Mouse (Mus musculus) midbrain, embryonic 14.5 days (tissue): ENCODE results near the gene Gse1. TPM values are rescaled to one million over a fixed set of nuclear protein-coding genes. Genes with fewer than 3 reads are reported as not detected.
A peak's percentile ranks its signal among the peaks of the same experiment; 100 is the strongest.

ENCODE experiments used
- ATAC-seq: fragments of 200-750 bp; cut with Nextera tagmentation; 2 replicates; pipeline ENCODE4 v1.8.0; 2017; ENCODE audit warnings: moderate number of reproducible peaks, moderate library complexity; ENCODE audit not compliant: low FRiP score, low TSS enrichment
- DNase-seq: peaks from one replicate; pipeline ENCODE4 v3.0.0-alpha.2; 2015
- H3K27ac ChIP-seq: fragments of 300-500 bp; sonication (generic); replicated peaks from 2 replicates; pipeline ENCODE4 v1.5.1; 2014; ENCODE audit warnings: mild to moderate bottlenecking, low read depth, low read length, moderate library complexity
- H3K27me3 ChIP-seq: fragments of 300-500 bp; sonication (generic); 2 replicates; pipeline ENCODE4 v1.6.1; 2014; ENCODE audit warnings: low read length, control low read depth, mixed read lengths; ENCODE audit not compliant: control insufficient read depth, insufficient read depth
- H3K36me3 ChIP-seq: fragments of 300-500 bp; sonication (generic); 2 replicates; pipeline ENCODE4 v1.6.1; 2014; ENCODE audit warnings: low read length, control low read depth; ENCODE audit not compliant: control insufficient read depth, insufficient read depth
- H3K4me1 ChIP-seq: fragments of 300-500 bp; sonication (generic); 2 replicates; pipeline ENCODE4 v1.6.1; 2014; ENCODE audit warnings: mild to moderate bottlenecking, antibody characterized with exemption, low read length, control low read depth; ENCODE audit not compliant: control insufficient read depth, insufficient read depth
- H3K4me2 ChIP-seq: fragments of 300-500 bp; sonication (generic); 2 replicates; pipeline ENCODE4 v1.6.1; 2014; ENCODE audit warnings: mild to moderate bottlenecking, low read length, moderate library complexity
- H3K4me3 ChIP-seq: fragments of 300-500 bp; sonication (generic); replicated peaks from 2 replicates; pipeline ENCODE4 v1.5.1; 2014; ENCODE audit warnings: low read depth, low read length
- H3K9ac ChIP-seq: fragments of 300-500 bp; sonication (generic); replicated peaks from 2 replicates; pipeline ENCODE4 v1.6.1; 2014; ENCODE audit warnings: mild to moderate bottlenecking, low read length, moderate library complexity
- H3K9me3 ChIP-seq: fragments of 300-500 bp; sonication (generic); 2 replicates; pipeline ENCODE4 v1.6.1; 2016; ENCODE audit warnings: low read length, control low read depth, mixed read lengths; ENCODE audit not compliant: control insufficient read depth
- WGBS: fragments of 180-500 bp; shearing (Covaris S2); extraction: QIAGEN DNeasy Blood & Tissue Kit; methylation state at CpG from one replicate; pipeline ENCODE4 v1.1.7; 2014; 5-methylcytosine and 5-hydroxymethylcytosine counted together
- polyA plus RNA-seq: library from polyadenylated mRNA; unstranded; fragments of >200 nt; fragmentation: Nextera tagmentation; extraction: Ambion mirVana; gene quantifications from 2 replicates; pipeline ENCODE4 v1.2.1, GENCODE M21; 2014

Gene Gse1
- polyA plus RNA-seq, 1 experiment from 2014 or later = 28.6 TPM

DNA sequence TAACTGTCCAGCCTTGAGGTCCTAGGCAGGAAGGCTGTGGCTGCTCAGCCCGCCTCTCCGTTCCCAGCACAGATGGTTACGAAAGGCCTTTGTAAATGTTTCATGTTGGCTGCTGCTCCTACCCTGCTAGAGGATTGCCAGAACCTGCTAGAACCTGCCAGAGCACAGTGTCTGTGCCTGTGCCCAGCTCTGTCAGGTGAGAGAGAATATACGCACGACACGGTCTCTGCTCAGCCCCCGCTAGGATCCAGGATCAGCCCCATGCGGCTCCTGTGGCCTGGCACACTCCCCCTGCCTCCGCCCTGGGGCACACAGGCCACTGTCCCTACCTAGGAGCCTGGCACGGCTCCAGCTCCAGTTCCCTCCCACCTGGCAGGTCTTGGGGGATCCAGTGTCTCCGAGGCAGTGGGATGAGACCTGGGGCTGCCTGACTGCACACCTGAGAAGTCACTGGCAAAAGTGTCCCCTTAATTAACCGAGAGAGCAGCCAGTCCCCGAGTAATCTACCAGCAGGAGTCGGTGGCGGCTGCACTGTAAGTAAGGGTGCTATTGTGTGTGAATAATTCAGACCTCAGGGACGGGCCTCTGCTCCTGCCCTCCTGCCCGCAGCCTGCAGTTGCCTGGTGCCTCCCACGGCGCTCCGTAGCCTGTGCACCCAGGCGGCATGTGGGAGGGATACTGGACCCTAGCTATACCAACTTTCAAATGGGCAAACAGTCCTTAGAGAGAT is 209.6 kb downstream of the Gse1 start:
- no peak overlapping the region for H3K4me3 ChIP-seq
- DNase-seq (no peak), ATAC-seq (no peak)
- no peaks in the 10 kb centered on the region for H3K9me3 ChIP-seq
- WGBS = 43% methylated on average over 21 of the region's 21 CpGs
- no peak overlapping the region; the same call in 1 of the 2 replicates for H3K9ac ChIP-seq
- H3K36me3 ChIP-seq = no peaks in the 10 kb centered on the region
- H3K4me1 ChIP-seq = peaks cover 50% of the 10 kb centered on the region
- H3K27ac ChIP-seq = peak overlapping the region; percentile 55; the same call in 1 of the 2 replicates
- peaks cover 4% of the 10 kb centered on the region; the same call in 1 of the 2 replicates for H3K27me3 ChIP-seq
- no peak overlapping the region for H3K4me2 ChIP-seq

DNA sequence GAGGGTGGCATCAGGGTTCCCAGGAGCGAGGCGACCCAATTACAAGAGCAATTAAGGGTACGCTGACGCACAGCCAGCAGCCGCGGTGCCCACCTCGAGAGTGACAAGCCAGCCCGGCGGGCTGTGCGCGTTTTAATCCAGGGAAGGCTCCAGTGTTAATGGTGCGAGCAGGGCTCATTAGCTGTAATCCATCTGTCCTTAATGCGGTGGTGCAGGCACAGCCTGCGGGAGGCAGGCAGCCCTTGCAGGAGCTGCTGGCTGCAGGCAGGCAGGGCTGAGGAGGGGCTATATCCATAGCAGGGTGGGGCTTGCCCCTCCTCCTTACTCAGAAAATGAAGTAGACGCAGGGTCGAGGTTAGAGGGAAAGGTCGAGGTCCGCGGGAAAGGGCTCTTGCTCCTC is 211.1 kb downstream of the Gse1 start:
- Histone ChIP-seq H3K9ac (no peak overlapping the region; the same call in 1 of the 2 replicates), H3K4me1 (peaks cover 50% of the 10 kb centered on the region), H3K4me2 (peak overlapping the region; percentile 13), H3K27ac (peak overlapping the region; percentile 76), H3K36me3 (no peaks in the 10 kb centered on the region), H3K4me3 (no peak overlapping the region), H3K27me3 (peaks cover 4% of the 10 kb centered on the region; the same call in 1 of the 2 replicates), H3K9me3 (no peaks in the 10 kb centered on the region)
- peak; percentile 72 for ATAC-seq
- DNase-seq = peak; percentile 84
- WGBS = 2% methylated on average over 19 of the region's 19 CpGs

DNA sequence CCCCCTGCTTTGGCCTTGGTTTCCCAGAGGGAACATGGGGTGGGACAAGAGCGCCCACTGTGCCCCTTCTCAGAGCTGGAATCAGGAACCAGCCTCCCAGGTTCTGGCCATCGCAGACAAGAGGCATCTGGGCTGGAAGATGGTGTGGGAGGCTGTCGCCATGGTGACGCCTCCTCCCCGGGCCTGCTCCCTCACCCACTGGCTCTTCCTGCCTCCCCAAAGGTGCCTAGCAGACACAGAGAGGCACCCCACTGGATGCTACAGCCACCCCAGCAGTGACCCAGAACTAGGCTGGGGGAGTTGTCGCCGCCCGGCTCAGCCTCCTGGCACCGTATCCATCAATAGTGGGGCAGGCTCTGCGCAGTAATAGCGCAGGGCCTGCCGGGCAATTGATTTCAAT is 212.5 kb downstream of the Gse1 start:
- H3K27me3 ChIP-seq = peaks cover 4% of the 10 kb centered on the region; the same call in 1 of the 2 replicates
- ATAC-seq = no peak
- no peaks in the 10 kb centered on the region for H3K9me3 ChIP-seq
- H3K4me2 ChIP-seq = 0 out of 2 replicates have a peak overlapping the region, but pooled peaks have one; percentile 3
- peak; percentile 62 for DNase-seq
- H3K4me1 ChIP-seq = peaks cover 50% of the 10 kb centered on the region
- no peaks in the 10 kb centered on the region for H3K36me3 ChIP-seq
- H3K4me3 ChIP-seq = no peak overlapping the region
- H3K27ac ChIP-seq = peak overlapping the region; percentile 76
- WGBS = 44% methylated on average over 12 of the region's 12 CpGs
- peak overlapping the region; percentile 21; the same call in 1 of the 2 replicates for H3K9ac ChIP-seq

DNA sequence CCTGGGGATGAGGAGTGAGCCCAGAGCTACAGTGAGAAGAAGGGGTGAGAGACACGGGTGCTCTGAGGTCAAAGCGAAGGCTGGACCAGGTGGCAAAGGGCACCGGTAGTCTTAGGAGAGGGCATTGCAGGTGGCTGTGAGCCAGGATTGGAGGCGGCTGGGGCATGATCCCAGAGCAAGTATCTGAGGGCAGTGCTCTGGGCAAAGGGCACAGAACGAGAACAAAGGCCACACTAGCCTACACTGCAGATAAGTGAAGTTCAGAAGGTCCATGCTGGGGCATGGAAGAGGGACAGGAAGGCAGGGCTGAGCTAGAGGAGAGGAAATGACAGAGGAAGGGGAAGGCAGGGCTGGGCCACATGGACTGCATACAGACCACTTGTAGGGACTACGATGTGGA is 213.4 kb downstream of the Gse1 start:
- 89% methylated on average over 6 of the region's 6 CpGs for WGBS
- H3K9ac ChIP-seq = peak overlapping the region; percentile 21; the same call in 1 of the 2 replicates

DNA sequence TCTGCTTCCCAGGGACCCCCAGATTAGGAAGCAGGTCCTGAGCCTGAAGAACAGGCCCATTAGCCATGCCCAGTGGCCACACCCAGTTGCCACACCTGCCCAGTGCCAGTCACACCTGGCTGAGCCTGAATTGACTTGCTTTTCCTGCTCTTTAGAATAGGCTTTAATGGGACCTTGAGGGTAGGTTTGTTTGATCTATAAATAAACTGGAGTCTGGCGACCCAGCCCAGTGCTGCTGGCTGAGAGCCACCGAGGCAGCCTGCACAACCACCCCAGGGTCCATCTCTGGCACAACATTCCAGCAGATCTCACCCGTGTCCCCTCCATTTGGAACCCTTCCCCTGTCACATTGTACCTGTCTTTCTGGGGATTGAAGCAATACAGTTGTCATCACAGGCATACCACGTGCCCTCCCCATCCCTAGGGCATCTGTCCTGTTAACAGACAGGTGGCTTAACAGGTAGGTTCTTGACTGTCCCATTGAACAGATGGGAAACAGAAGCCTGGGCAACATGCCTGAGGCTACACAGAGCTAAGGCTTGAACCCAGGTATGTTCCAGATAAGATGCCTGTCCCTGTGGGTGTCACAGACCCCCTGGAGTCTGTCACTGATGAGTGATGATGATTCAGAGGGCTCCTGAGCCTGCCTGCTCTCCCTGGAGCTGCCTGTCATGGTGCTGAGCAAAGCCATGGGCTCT is 214.2 kb downstream of the Gse1 start:
- no peak for ATAC-seq
- Histone ChIP-seq H3K4me3 (no peak overlapping the region), H3K4me1 (peaks cover 48% of the 10 kb centered on the region), H3K36me3 (no peaks in the 10 kb centered on the region), H3K9ac (no peak overlapping the region), H3K4me2 (no peak overlapping the region), H3K9me3 (no peaks in the 10 kb centered on the region), H3K27me3 (no peaks in the 10 kb centered on the region; the same call in 1 of the 2 replicates), H3K27ac (no peak overlapping the region)
- 72% methylated on average over 4 of the region's 4 CpGs for WGBS
- no peak for DNase-seq

More for the DNA sequence above, 213.4 kb downstream of the Gse1 start:
- no peak overlapping the region for H3K4me3 ChIP-seq
- peaks cover 4% of the 10 kb centered on the region; the same call in 1 of the 2 replicates for H3K27me3 ChIP-seq
- 0 out of 2 replicates have a peak overlapping the region, but pooled peaks have one; percentile 76 for H3K27ac ChIP-seq
- H3K36me3 ChIP-seq = no peaks in the 10 kb centered on the region
- no peak overlapping the region for H3K4me2 ChIP-seq
- no peaks in the 10 kb centered on the region for H3K9me3 ChIP-seq
- no peak for ATAC-seq
- peaks cover 50% of the 10 kb centered on the region for H3K4me1 ChIP-seq
- DNase-seq = no peak

DNA sequence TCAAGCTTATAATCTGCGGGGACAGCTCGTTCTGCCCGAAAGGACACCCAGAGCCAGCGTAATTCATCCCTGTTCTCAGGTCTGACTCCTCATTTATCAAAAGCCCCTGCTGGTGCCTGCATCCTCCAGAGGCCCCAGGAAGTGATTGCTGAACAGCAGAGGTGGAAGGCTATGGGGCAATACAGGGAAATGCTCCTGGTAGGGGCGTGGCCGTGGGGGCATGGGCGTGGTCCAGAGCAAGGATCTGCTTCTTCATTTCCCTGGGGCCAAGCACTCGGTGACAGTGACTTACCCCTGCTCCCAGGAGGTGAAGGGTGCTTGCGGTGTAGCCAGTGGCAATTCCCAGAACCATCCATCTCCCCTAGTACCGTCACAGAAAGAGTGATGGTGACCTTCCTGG is 217.0 kb downstream of the Gse1 start:
- no peak overlapping the region for H3K9ac ChIP-seq
- H3K4me1 ChIP-seq = peaks cover 37% of the 10 kb centered on the region
- H3K27ac ChIP-seq = no peak overlapping the region
- no peaks in the 10 kb centered on the region for H3K27me3 ChIP-seq
- DNase-seq (no peak), ATAC-seq (no peak)
- H3K36me3 ChIP-seq = no peaks in the 10 kb centered on the region
- H3K4me2 ChIP-seq = no peak overlapping the region
- WGBS = 57% methylated on average over 10 of the region's 10 CpGs
- H3K4me3 ChIP-seq = no peak overlapping the region
- H3K9me3 ChIP-seq = no peaks in the 10 kb centered on the region

DNA sequence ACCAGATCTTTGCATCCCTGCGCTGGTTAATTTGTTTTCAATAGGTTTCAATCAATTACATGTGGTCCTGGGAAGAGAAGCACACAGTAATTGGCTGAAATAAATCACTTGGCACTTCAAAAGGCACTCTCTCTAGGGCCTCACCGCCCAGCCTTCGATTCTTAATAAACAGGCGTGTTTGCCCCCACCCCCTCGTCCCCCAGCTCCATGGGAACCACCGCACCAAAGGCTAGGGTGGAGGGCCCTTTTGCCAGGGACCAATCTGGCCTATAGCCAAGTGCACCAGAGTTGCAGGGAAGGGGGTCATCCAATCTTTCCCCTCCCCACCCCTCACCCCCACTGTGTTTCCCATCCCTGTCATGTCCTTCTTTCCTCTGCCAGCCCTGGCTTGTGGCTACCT is 219.9 kb downstream of the Gse1 start:
- H3K27me3 ChIP-seq = no peaks in the 10 kb centered on the region
- H3K4me2 ChIP-seq = no peak overlapping the region
- H3K4me3 ChIP-seq = no peak overlapping the region
- DNase-seq (no peak), ATAC-seq (no peak)
- peaks cover 21% of the 10 kb centered on the region for H3K4me1 ChIP-seq
- H3K9ac ChIP-seq = no peak overlapping the region
- no peaks in the 10 kb centered on the region for H3K36me3 ChIP-seq
- H3K9me3 ChIP-seq = no peaks in the 10 kb centered on the region
- H3K27ac ChIP-seq = 0 out of 2 replicates have a peak overlapping the region, but pooled peaks have one; percentile 0
- WGBS = 15% methylated on average over 6 of the region's 6 CpGs

DNA sequence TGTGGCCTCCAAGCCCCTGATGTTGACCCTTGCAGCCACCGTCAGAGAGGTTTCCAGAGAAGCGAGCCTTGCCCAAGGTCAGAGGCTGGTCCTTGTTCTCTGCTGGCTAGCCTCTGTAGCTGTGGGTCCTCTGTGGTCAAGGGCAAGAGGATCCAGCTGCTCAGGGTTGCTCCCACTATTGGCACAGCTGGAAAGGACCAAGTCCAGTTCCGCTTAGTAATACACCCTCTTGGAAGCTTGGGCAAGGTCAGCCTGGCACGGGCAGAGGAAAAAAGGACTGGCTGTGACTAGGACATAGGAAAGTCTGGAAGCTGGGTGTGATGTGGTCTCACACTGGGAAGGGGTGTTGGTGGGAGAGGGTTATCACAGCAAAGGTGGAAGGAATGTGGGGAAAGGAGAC is 220.9 kb downstream of the Gse1 start:
- ATAC-seq (no peak), DNase-seq (no peak)
- no peak overlapping the region for H3K9ac ChIP-seq
- H3K27ac ChIP-seq = peak overlapping the region; percentile 66
- H3K4me2 ChIP-seq = no peak overlapping the region
- H3K4me3 ChIP-seq = no peak overlapping the region
- 92% methylated on average over 4 of the region's 4 CpGs for WGBS
- peaks cover 21% of the 10 kb centered on the region for H3K4me1 ChIP-seq
- H3K9me3 ChIP-seq = no peaks in the 10 kb centered on the region
- no peaks in the 10 kb centered on the region for H3K27me3 ChIP-seq
- no peaks in the 10 kb centered on the region for H3K36me3 ChIP-seq
